Mouse (Mus musculus) skeletal muscle tissue, adult 2 months (tissue): ENCODE results near the gene Hsd17b7.
A peak's percentile ranks its signal among the peaks of the same experiment; 100 is the strongest.
"Not testable (repeated sequence)": the region's sequence is repeated elsewhere in the genome, so short reads cannot be mapped to it uniquely, and the experiment has no call there.

Experiments used
- DNase-seq: peaks from one replicate; pipeline ENCODE4 v3.0.0-alpha.2; 2012; ENCODE audit warnings: low read depth, low spot score

Gene Hsd17b7

GRCm38 (mm10) chr1:169968792-169969515 is at the start of gene Hsd17b7:
Gene Hsd17b7, minus strand, starts transcription at chr1:169969241.
- DNase-seq = peak; percentile 98

GRCm38 (mm10) chr1:170014784-170015183 is 45.7 kb upstream of the Hsd17b7 start:
- no peak for DNase-seq

GRCm38 (mm10) chr1:170010716-170011505 is 41.9 kb upstream of the Hsd17b7 start:
- DNase-seq = peak; percentile 66

GRCm38 (mm10) chr1:170009296-170009695 is 40.3 kb upstream of the Hsd17b7 start:
- DNase-seq = no peak

DNA sequence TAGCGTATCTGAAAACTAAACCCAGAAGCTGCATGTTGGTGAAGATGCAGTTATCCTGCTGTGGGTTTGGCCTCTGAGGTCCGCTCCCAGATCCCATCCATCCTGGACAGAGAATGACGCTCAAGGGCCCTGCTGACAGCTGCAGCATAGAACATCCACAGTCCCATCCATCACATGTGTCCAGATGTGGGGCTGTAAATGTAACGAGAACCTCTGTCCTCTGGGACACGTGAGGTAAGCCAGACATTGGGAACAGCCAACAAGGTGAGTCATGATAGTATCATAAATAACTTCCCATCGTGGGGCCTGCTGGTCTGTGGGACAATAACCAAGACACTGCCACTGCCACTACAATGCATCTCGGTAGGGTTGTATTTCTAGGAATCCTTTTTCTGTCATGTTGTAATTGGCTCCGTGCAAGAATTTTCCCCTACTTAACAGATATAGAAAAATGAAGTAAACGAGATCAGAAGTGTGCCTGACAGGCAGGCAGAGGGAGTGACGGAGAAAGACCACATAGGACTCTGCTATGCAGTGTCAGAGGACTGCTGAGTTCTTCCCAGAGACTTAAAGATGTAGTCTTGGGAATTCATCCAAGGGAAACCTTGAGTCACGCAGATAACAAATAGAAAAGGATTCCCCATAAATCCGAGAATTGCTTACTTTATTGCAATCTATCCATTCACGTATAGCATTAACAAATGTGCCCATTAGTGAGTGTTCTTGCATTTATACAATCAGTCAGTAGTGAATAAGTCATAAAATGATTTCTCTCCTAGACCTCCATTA is 39.6 kb upstream of the Hsd17b7 start:
- no peak for DNase-seq

- DNase-seq = peak; percentile 70
These were observed 37.5 kb upstream of the Hsd17b7 start for GRCm38 (mm10) chr1:170006516-170006915.

- no peak for DNase-seq
These were observed 36.3 kb upstream of the Hsd17b7 start for GRCm38 (mm10) chr1:170005297-170005696.

DNA sequence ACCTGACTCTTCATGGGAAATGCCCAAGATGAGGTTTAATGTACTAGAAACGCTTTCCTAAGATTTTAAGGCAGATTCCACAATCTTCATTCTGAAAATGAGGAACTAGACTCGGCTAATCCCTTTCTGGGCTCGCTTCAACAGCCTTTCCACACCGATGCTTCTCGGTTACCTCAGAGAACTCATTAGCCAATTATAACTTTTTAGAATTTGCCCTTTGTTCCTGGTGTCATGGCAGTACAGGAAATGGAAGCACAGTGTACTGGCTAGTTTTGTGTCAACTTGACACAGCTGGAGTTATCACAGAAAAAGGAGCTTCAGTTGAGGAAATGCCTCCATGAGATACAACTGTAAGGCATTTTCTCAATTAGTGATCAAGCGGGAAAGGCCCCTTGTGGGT is 24.9 kb upstream of the Hsd17b7 start:
- not testable (repeated sequence) for DNase-seq

DNA sequence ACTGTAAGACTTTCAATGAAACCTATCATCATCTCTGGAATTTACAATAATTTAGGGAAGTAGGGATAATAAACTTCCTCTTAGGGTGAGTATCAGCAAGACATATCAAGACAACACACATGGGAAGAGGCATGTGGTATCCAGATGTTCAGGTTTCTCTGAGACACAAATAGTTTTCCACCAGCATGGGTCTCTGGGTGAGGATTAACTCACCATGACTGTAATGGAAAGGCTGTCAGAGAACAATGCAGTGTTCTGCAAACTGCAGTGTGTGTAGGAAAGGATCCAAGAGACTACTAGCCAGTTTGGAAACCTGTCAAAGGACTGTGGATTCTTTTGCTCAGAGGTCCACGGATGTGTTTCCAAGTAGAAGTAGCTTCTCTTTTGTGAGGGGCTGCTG is 17.1 kb upstream of the Hsd17b7 start:
- DNase-seq = no peak

- no peak for DNase-seq
These were observed 8.6 kb upstream of the Hsd17b7 start for GRCm38 (mm10) chr1:169977621-169978020.

DNA sequence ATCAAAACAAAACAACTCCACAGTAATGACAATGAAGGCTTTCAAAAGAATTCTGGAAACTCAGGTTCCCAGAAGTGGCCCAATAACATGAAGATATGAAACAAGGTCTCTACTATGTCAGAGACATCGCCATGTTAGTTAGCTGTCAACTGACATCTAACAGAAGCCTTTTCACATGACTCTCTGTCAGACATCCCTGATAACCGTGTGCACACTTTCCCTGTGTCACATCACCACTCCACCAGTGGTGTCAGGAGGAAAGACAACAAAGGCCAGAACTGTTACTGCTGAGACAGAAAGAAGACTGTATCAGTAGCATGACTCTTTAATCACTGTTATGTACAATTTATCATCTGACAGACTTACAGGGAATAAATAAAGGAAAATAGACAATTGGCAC is 3.0 kb upstream of the Hsd17b7 start:
- DNase-seq = no peak

- no peak for DNase-seq
These were observed 1.9 kb upstream of the Hsd17b7 start for GRCm38 (mm10) chr1:169970936-169971335.

GRCm38 (mm10) chr1:169969516-169969886 is 460 bp upstream of the Hsd17b7 start:
- no peak for DNase-seq

- no peak for DNase-seq
These were observed 15.9 kb downstream of the Hsd17b7 start for GRCm38 (mm10) chr1:169953106-169953505.

GRCm38 (mm10) chr1:169952636-169953035 is 16.4 kb downstream of the Hsd17b7 start:
- DNase-seq = no peak

GRCm38 (mm10) chr1:169951561-169951960 is 17.5 kb downstream of the Hsd17b7 start:
- no peak for DNase-seq

- DNase-seq = no peak
These were observed 18.4 kb downstream of the Hsd17b7 start for GRCm38 (mm10) chr1:169950651-169951050.

DNA sequence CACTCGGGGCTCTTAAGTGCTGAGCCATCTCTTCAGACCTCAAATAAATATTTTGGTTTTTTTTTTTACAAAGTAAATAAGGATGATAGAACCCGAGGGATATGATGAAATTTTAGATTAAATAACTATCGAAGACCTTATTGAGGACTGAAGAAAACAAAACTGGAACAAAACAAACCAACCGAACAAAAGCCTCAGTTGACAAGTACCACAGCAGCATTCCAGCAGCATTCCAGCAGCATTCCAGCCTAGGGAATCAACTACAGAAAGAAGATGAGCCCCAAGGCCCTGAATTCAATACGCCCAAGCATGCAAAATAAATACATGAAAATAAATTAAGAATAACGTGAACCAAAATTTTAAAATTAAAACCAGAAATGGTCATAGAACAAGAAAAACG is 19.1 kb downstream of the Hsd17b7 start:
- no peak for DNase-seq

DNA sequence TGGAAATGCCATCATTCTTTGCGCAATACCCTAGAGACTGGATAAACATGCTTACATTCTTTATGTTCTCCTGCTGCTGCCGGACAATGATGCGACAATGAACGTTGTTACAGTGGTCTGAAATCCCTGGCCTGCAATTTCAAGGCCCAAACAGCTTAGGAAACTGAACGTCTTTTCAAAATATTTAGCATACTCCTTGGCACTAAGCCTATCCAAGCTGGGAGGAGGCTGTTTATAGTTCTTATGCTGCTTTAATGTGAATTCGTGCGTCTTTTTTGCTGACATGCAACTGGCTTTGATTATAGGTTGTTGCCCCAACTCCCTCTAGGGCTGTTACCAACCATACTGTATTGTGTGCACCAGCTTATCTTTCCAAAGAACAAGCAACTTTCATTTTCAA is 20.2 kb downstream of the Hsd17b7 start:
- no peak for DNase-seq

- no peak for DNase-seq
These were observed 20.8 kb downstream of the Hsd17b7 start for GRCm38 (mm10) chr1:169948280-169948679.

GRCm38 (mm10) chr1:169947654-169948053 is 21.4 kb downstream of the Hsd17b7 start:
- DNase-seq = no peak

DNA sequence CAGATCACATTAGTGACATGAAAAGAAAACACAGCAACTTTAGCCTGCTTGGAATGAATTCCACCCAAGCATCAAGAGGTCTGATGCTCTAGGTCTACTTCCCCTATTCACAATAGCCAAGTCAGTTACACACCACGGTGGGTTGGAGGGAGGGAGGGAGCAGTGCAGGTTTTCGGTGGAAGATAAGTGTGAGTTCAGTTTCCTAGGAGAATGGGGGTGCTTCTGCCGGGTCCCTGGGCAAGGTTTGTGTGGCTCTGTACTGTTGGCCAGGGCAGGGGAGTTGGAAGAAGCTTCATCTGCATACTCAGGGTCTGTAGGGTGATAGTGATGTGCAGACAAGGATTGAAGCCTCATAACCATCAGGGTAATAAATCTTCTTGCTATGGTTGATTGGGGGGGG is 23.0 kb downstream of the Hsd17b7 start:
- no peak for DNase-seq
